ENCODE assay signal across 9 mouse cellular contexts in the genomic region with DNA sequence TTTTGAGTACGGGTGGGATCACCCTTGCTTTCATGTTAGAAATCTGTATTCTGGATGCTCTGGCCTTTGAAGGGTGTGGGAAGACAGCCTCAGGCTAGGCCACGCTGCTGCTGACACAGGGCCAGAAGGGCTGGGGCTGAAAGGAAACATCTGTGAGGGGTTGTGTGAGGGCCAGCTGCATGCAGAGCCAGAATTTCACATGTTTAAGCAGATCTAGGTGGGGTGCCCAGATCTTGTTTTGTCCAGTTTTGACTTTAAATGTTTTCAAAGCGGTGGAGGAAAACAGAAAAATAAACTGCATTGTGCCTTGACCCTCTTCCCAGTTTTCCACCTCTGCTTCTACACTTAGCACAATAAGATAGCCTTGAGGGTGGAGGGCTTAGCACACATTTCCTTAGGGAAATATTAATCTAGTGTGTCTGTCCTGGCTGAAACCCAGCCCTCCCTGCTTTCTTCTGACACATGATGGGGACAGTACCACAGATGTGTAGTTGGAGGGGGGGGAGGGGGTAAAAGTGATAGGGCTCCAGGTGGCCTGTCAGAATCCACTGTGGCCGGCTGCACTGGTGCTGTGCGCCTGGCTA. TPM values are rescaled to one million over a fixed set of nuclear protein-coding genes. Genes with fewer than 3 reads are reported as not detected.
DNase-seq lines count a peak whose midpoint lies in the region; ATAC-seq and TF ChIP-seq lines count a peak whose summit lies in the region.
"Had no signal": no experiment of that assay in that cellular context is flagged by ENCODE, and none has a peak within 500 bp of the region (broad histone marks: within the 10 kb centered on the region; RNA-seq: fewer than 3 reads in every experiment).

No protein-coding gene starts in this region.

- intact Hi-C loops in left cerebral cortex, postnatal 14 days (cut with DNase I) = no loop called here

- no peaks in the 10 kb centered on the region for H3K9me3 ChIP-seq in heart, embryonic 15.5 days (replicated peaks)
- no peaks in the 10 kb centered on the region for H3K9me3 ChIP-seq in kidney, postnatal 0 days (replicated peaks; ENCODE audit: low read length)

- H3K27ac ChIP-seq in heart, embryonic 15.5 days = peak overlapping the region; percentile 74
- peak overlapping the region; percentile 73 for H3K27ac ChIP-seq in kidney, postnatal 0 days
- H3K27ac ChIP-seq: liver, embryonic 13.5 days had no signal

- peaks cover 23% of the 10 kb centered on the region for H3K4me1 ChIP-seq in heart, embryonic 15.5 days (replicated peaks)
- H3K4me1 ChIP-seq in kidney, postnatal 0 days (replicated peaks; ENCODE audit: insufficient read depth, low read length) = no peaks in the 10 kb centered on the region
- H3K4me1 ChIP-seq: liver, embryonic 13.5 days had no signal

- no peaks in the 10 kb centered on the region for H3K27me3 ChIP-seq in heart, embryonic 15.5 days
- no peaks in the 10 kb centered on the region for H3K27me3 ChIP-seq in kidney, postnatal 0 days (ENCODE audit: insufficient read depth, low read length)
- H3K27me3 ChIP-seq: liver, embryonic 13.5 days had no signal

- 60% methylated on average over 5 of the region's 5 CpGs for WGBS in heart, embryonic 15.5 days
- 40% methylated on average over 5 of the region's 5 CpGs for WGBS in kidney, postnatal 0 days

- DNase-seq in urinary bladder, postnatal 14 days (ENCODE audit: low spot score) = peak; percentile 78
- no peak for DNase-seq in urinary bladder, adult 2 months (ENCODE audit: low spot score)
- peak; percentile 79 for DNase-seq in kidney, postnatal 0 days (ENCODE audit: low spot score)
- peak; percentile 51 for DNase-seq in ovary, postnatal 36 days (ENCODE audit: low spot score)
- no peak for DNase-seq in frontal cortex, postnatal 14 days (ENCODE audit: low spot score in 2 of 2)
- no peak for DNase-seq in cerebellum, adult 9-11 months
- no peak for DNase-seq in left cerebral cortex, postnatal 14 days (ENCODE audit: low spot score in 2 of 2)
- DNase-seq: liver, embryonic 13.5 days had no signal

- no peak overlapping the region for H3K9ac ChIP-seq in heart, embryonic 15.5 days
- H3K9ac ChIP-seq in kidney, postnatal 0 days (ENCODE audit: low read depth, low read length) = no peak overlapping the region
- H3K9ac ChIP-seq: liver, embryonic 13.5 days had no signal

- H3K4me2 ChIP-seq in heart, embryonic 15.5 days = no peak overlapping the region
- H3K4me2 ChIP-seq in kidney, postnatal 0 days (ENCODE audit: low read length) = no peak overlapping the region
- H3K4me2 ChIP-seq: liver, embryonic 13.5 days had no signal

- ATAC-seq in heart, embryonic 15.5 days (replicated peaks; ENCODE audit: insufficient number of reproducible peaks, insufficient read depth, low FRiP score, low read depth) = peak; percentile 81
- peak; percentile 64 for ATAC-seq in kidney, postnatal 0 days (replicated peaks; ENCODE audit: low FRiP score, low read depth)

- H3K36me3 ChIP-seq in heart, embryonic 15.5 days = peaks cover 55% of the 10 kb centered on the region
- H3K36me3 ChIP-seq in kidney, postnatal 0 days (ENCODE audit: insufficient read depth, low read length) = peaks cover 23% of the 10 kb centered on the region; the same call in 1 of the 2 replicates

- no peak for TF ChIP-seq CTCF in kidney, postnatal 0 days (IDR thresholded peaks at IDR 0.05; ENCODE audit: low read depth)

- no peak overlapping the region for H3K4me3 ChIP-seq in heart, embryonic 15.5 days
- no peak overlapping the region for H3K4me3 ChIP-seq in kidney, postnatal 0 days (replicated peaks; ENCODE audit: low read depth, low read length)
- H3K4me3 ChIP-seq: liver, embryonic 13.5 days had no signal

RNA-seq across cellular contexts. Expression of a gene that starts 11.8 kb away (rescaled TPM):
- polyA plus RNA-seq in urinary bladder, adult 2 months (2012; rRNA removed) = 707 and 739 TPM in 2 replicates
- 1.5 and 2.9 TPM in 2 replicates for polyA plus RNA-seq in heart, embryonic 15.5 days (2015; fragmentation: Nextera tagmentation; extraction: Ambion mirVana)
- polyA plus RNA-seq in kidney, postnatal 0 days (2015; fragmentation: Nextera tagmentation; extraction: Ambion mirVana) = 0.69 and 1.6 TPM in 2 replicates
- 1 to 10 TPM; 5.2 to 5.4 TPM for total RNA-seq in left cerebral cortex, postnatal 14 days (2021)

RNA-seq across cellular contexts. Expression of a gene that starts 26.0 kb away (rescaled TPM):
- polyA plus RNA-seq in urinary bladder, adult 2 months (2012; rRNA removed) = 72.3 and 101 TPM in 2 replicates
- 63.9 and 76.4 TPM in 2 replicates for polyA plus RNA-seq in heart, embryonic 15.5 days (2015; fragmentation: Nextera tagmentation; extraction: Ambion mirVana)
- polyA plus RNA-seq in kidney, postnatal 0 days (2015; fragmentation: Nextera tagmentation; extraction: Ambion mirVana) = 90.9 and 91.1 TPM in 2 replicates
- 10 to 100 TPM; 37.6 to 39.1 TPM for total RNA-seq in left cerebral cortex, postnatal 14 days (2021)

RNA-seq across cellular contexts. Expression of a gene that starts 26.0 kb away (rescaled TPM):
- polyA plus RNA-seq in urinary bladder, adult 2 months (2012; rRNA removed) = 55.8 and 62.5 TPM in 2 replicates
- 44.2 and 52.7 TPM in 2 replicates for polyA plus RNA-seq in heart, embryonic 15.5 days (2015; fragmentation: Nextera tagmentation; extraction: Ambion mirVana)
- polyA plus RNA-seq in kidney, postnatal 0 days (2015; fragmentation: Nextera tagmentation; extraction: Ambion mirVana) = 57.9 and 58.7 TPM in 2 replicates
- total RNA-seq in left cerebral cortex, postnatal 14 days (2021) = 10 to 100 TPM; 70.4 to 73.6 TPM

Comparison
In these comparisons a context has a peak if more than half of its experiments do, and no peak if none do; other contexts are left out.
1. DNase-seq: peak in urinary bladder, postnatal 14 days (single experiment), kidney, postnatal 0 days (single experiment) and ovary, postnatal 36 days (single experiment); none in urinary bladder, adult 2 months (single experiment), frontal cortex, postnatal 14 days (0 of 2), cerebellum, adult 9-11 months (single experiment) and left cerebral cortex, postnatal 14 days (0 of 2).
2. RNA of a gene that starts 11.8 kb away (polyA plus RNA-seq): 707 to 739 TPM in urinary bladder, adult 2 months; 0.69 to 1.6 TPM in kidney, postnatal 0 days and 1.5 to 2.9 TPM in heart, embryonic 15.5 days; every median in the first group is over 100 times any median in the second.